Mouse (Mus musculus): ENCODE data around the gene Tdo2.
A peak's percentile ranks its signal among the peaks of the same experiment; 100 is the strongest.

Gene Tdo2

GRCm38 (mm10) chr3:81976102-81976501 is at the start of gene Tdo2:
Tdo2 (minus strand) TSS chr3:81976202.
- no peak for DNase-seq

GRCm38 (mm10) chr3:82023065-82023464 is 47.1 kb upstream of the Tdo2 start:
- DNase-seq: no peak

- no peak for DNase-seq
Measured at GRCm38 (mm10) chr3:82022421-82022920, 46.5 kb upstream of the Tdo2 start.

- DNase-seq: no peak
Measured at GRCm38 (mm10) chr3:82014148-82014703, 38.2 kb upstream of the Tdo2 start.

- no peak for DNase-seq
Measured at GRCm38 (mm10) chr3:82007002-82007401, 31.0 kb upstream of the Tdo2 start.

- DNase-seq: peak in 1 of 2 experiments; percentile 36
Measured at GRCm38 (mm10) chr3:81995988-81996387, 20.0 kb upstream of the Tdo2 start.

GRCm38 (mm10) chr3:81995371-81995770 is 19.4 kb upstream of the Tdo2 start:
- DNase-seq: no peak

- DNase-seq: peak in 1 of 2 experiments; percentile 16
Measured at GRCm38 (mm10) chr3:81990531-81990930, 14.5 kb upstream of the Tdo2 start.

GRCm38 (mm10) chr3:81989692-81990141 is 13.7 kb upstream of the Tdo2 start:
- no peak for DNase-seq

- DNase-seq: no peak
Measured at GRCm38 (mm10) chr3:81987628-81988027, 11.6 kb upstream of the Tdo2 start.

- DNase-seq: no peak
Measured at GRCm38 (mm10) chr3:81986103-81986502, 10.1 kb upstream of the Tdo2 start.

GRCm38 (mm10) chr3:81985100-81985499 is 9.1 kb upstream of the Tdo2 start:
- no peak for DNase-seq

GRCm38 (mm10) chr3:81983120-81983895 is 7.3 kb upstream of the Tdo2 start:
- no peak for DNase-seq

- DNase-seq: no peak
Measured at GRCm38 (mm10) chr3:81981990-81982389, 6.0 kb upstream of the Tdo2 start, which contains the start of gene Asic5. Asic5 (plus strand) TSS chr3:81982290.

GRCm38 (mm10) chr3:81981576-81981975 is 5.6 kb upstream of the Tdo2 start:
- DNase-seq: no peak

GRCm38 (mm10) chr3:81975607-81976006 is 395 bp downstream of the Tdo2 start:
- no peak for DNase-seq

- DNase-seq: no peak
Measured at GRCm38 (mm10) chr3:81964596-81964995, 11.4 kb downstream of the Tdo2 start.

GRCm38 (mm10) chr3:81963768-81964167 is 12.2 kb downstream of the Tdo2 start:
- no peak for DNase-seq

- no peak for DNase-seq
Measured at GRCm38 (mm10) chr3:81961336-81961735, 14.7 kb downstream of the Tdo2 start.

- no peak for DNase-seq
Measured at GRCm38 (mm10) chr3:81957484-81957883, 18.5 kb downstream of the Tdo2 start.

GRCm38 (mm10) chr3:81951785-81952184 is 24.2 kb downstream of the Tdo2 start:
- no peak for DNase-seq

GRCm38 (mm10) chr3:81949048-81949447 is 27.0 kb downstream of the Tdo2 start:
- DNase-seq: no peak

- DNase-seq: no peak
Measured at GRCm38 (mm10) chr3:81944851-81945393, 31.1 kb downstream of the Tdo2 start.

- DNase-seq: no peak
Measured at GRCm38 (mm10) chr3:81943097-81943496, 32.9 kb downstream of the Tdo2 start.
